Mouse (Mus musculus): ENCODE data around the gene Zc3h6. TPM values are rescaled to one million over a fixed set of nuclear protein-coding genes. Genes with fewer than 3 reads are reported as not detected.

Zc3h6 gene
- polyA plus RNA-seq, 1 experiment from 2014 or later: 0.89 TPM

- Histone ChIP-seq H3K9ac (ENCODE audit: low read depth, low read length) (no peak overlapping the region), H3K9me3 (ENCODE audit: control insufficient read depth, low read length) (no peaks in the 10 kb centered on the region), H3K4me1 (ENCODE audit: control insufficient read depth, insufficient read depth, low read length) (peaks cover 4% of the 10 kb centered on the region; the same call in 1 of the 2 replicates), H3K4me2 (ENCODE audit: low read depth, low read length) (0 out of 2 replicates have a peak overlapping the region, but pooled peaks have one; percentile 2), H3K27ac (ENCODE audit: low read length) (peak overlapping the region; percentile 49), H3K36me3 (ENCODE audit: control insufficient read depth, insufficient read depth, low read length) (no peaks in the 10 kb centered on the region), H3K27me3 (replicated peaks; ENCODE audit: control insufficient read depth, insufficient read depth, low read length) (no peaks in the 10 kb centered on the region), H3K4me3 (ENCODE audit: low read length) (no peak overlapping the region)
- 66% methylated on average over 5 of the region's 5 CpGs for WGBS
- no peak for ATAC-seq
Observed at GRCm38 (mm10) chr2:128965505-128966105, 1.6 kb upstream of the Zc3h6 start.

- no peak overlapping the region for H3K4me2 ChIP-seq (ENCODE audit: low read depth, low read length)
- H3K4me1 ChIP-seq (ENCODE audit: control insufficient read depth, insufficient read depth, low read length): peaks cover 4% of the 10 kb centered on the region; the same call in 1 of the 2 replicates
- H3K27ac ChIP-seq (ENCODE audit: low read length): no peak overlapping the region
- H3K9me3 ChIP-seq (ENCODE audit: control insufficient read depth, low read length): no peaks in the 10 kb centered on the region
- H3K27me3 ChIP-seq (replicated peaks; ENCODE audit: control insufficient read depth, insufficient read depth, low read length): no peaks in the 10 kb centered on the region
- ATAC-seq: no peak
- 15% methylated on average over 6 of the region's 6 CpGs for WGBS
- no peak overlapping the region for H3K4me3 ChIP-seq (ENCODE audit: low read length)
- H3K9ac ChIP-seq (ENCODE audit: low read depth, low read length): no peak overlapping the region
- H3K36me3 ChIP-seq (ENCODE audit: control insufficient read depth, insufficient read depth, low read length): no peaks in the 10 kb centered on the region
Observed at GRCm38 (mm10) chr2:128966236-128966635, 966 bp upstream of the Zc3h6 start.

DNA sequence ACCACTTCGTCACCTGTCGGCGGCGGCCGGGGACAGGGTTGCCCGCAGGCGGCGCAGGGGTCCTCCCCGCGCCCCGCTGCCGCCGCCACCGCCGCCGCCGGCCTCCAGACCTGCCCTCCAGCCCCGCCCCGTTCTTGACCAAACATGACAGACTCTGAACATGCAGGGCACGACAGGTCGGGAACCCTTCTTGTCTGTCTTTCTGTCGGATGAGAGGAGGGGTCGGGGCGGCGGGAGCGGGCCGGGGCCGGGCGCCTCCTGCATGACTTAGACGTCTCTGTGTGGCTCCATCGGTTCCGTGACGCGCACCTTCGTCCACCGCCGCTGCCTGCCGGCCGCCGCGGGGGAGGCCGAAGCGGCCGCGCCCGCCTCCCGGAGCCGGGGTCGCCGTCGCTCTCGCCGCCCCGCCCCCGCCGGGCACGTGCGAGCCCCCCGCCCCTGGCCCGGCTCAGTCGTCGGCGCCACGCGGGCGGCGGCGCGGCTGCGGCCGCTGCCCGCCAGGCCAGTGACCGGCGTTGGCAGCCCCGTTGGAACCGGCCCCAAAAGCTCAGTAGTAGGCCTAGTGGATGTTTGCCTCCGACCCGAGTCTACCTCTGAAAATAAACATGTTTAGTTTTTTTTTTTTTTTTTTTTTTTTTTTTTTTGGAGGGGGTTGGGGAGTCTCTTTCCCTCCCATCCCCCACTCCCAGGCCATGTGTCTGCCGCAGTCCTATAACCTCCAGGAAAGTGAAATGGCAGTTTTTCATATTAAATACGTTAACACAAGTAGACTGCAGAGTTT, 649 bp downstream of the Zc3h6 start, which contains the start of gene Gm10762:
Gene Gm10762 (minus strand): TSS at position 65 of the 781 bp plus-strand sequence.
- Histone ChIP-seq H3K4me3 (ENCODE audit: low read length) (peak within 1 kb of the TSS; percentile 92), H3K27me3 (replicated peaks; ENCODE audit: control insufficient read depth, insufficient read depth, low read length) (no peaks in the 10 kb centered on the region), H3K36me3 (ENCODE audit: control insufficient read depth, insufficient read depth, low read length) (no peaks in the 10 kb centered on the region), H3K4me2 (ENCODE audit: low read depth, low read length) (peak within 1 kb of the TSS; percentile 63), H3K27ac (ENCODE audit: low read length) (peak within 1 kb of the TSS; percentile 100), H3K9ac (ENCODE audit: low read depth, low read length) (peak within 1 kb of the TSS; percentile 100), H3K4me1 (ENCODE audit: control insufficient read depth, insufficient read depth, low read length) (peaks cover 4% of the 10 kb centered on the region; the same call in 1 of the 2 replicates), H3K9me3 (ENCODE audit: control insufficient read depth, low read length) (no peaks in the 10 kb centered on the region)
- ATAC-seq: peak; percentile 88
- WGBS: under 1% methylated on average over 78 of the region's 80 CpGs

DNA sequence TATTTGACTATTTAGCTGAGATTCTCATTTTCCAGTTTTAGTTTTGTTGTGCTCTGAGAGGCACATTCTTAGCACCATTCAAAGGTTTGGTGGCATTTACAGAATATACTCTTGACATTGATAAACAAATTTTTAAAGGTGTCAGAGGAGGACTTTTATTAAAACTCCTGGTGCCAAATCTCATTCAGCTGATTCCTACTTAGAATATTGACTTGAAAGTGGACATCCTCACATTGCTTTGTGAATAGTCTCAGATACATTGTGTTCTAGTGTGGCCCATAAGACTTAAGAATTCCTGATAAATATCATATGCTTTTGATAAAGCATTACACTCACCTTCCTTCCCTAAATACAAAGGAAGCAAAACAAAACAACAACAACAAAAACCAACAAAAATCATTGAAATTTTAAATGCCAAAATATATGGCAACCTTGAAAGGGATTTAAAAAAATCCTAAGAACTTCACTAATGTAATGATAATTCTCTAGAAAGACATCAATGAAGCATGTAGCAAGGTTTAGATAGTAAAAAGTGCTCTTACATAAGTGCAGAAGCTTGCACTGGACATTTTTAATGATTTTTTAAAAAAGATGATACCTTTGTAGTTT, 1.4 kb downstream of the Zc3h6 start:
- peaks cover 4% of the 10 kb centered on the region; the same call in 1 of the 2 replicates for H3K4me1 ChIP-seq (ENCODE audit: control insufficient read depth, insufficient read depth, low read length)
- H3K9me3 ChIP-seq (ENCODE audit: control insufficient read depth, low read length): no peaks in the 10 kb centered on the region
- peak overlapping the region; percentile 100; the same call in 1 of the 2 replicates for H3K9ac ChIP-seq (ENCODE audit: low read depth, low read length)
- no peak overlapping the region for H3K27ac ChIP-seq (ENCODE audit: low read length)
- H3K4me3 ChIP-seq (ENCODE audit: low read length): peak overlapping the region; percentile 92
- H3K4me2 ChIP-seq (ENCODE audit: low read depth, low read length): peak overlapping the region; percentile 52
- ATAC-seq: no peak
- H3K27me3 ChIP-seq (replicated peaks; ENCODE audit: control insufficient read depth, insufficient read depth, low read length): no peaks in the 10 kb centered on the region
- H3K36me3 ChIP-seq (ENCODE audit: control insufficient read depth, insufficient read depth, low read length): no peaks in the 10 kb centered on the region

DNA sequence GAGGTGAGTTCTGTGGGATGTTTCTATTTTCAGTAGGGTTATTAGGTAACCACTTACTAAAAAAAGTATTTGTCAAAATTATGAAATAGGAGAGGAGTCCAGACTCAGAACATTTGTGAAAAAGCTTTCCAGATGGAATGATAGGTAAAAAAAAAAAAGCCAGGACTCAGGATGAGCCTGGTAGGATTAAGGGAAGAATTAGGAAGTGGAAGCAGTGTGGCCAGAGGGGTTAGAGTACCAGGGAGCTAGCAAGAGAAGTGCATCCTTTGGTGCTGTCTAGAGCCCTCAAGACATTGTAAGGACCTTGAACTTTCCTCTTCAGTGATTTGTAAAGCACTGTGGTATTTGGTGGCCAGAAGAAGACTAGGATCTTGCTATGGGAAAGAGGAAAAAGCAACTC, 5.1 kb downstream of the Zc3h6 start:
- Histone ChIP-seq H3K4me3 (ENCODE audit: low read length) (no peak overlapping the region), H3K4me2 (ENCODE audit: low read depth, low read length) (no peak overlapping the region), H3K27me3 (replicated peaks; ENCODE audit: control insufficient read depth, insufficient read depth, low read length) (no peaks in the 10 kb centered on the region), H3K27ac (ENCODE audit: low read length) (no peak overlapping the region), H3K9ac (ENCODE audit: low read depth, low read length) (no peak overlapping the region), H3K9me3 (ENCODE audit: control insufficient read depth, low read length) (no peaks in the 10 kb centered on the region), H3K36me3 (ENCODE audit: control insufficient read depth, insufficient read depth, low read length) (no peaks in the 10 kb centered on the region), H3K4me1 (ENCODE audit: control insufficient read depth, insufficient read depth, low read length) (no peaks in the 10 kb centered on the region)
- ATAC-seq: no peak

GRCm38 (mm10) chr2:128975572-128975971, 8.4 kb downstream of the Zc3h6 start:
- 63% methylated on average over 4 of the region's 4 CpGs for WGBS
- no peaks in the 10 kb centered on the region for H3K36me3 ChIP-seq (ENCODE audit: control insufficient read depth, insufficient read depth, low read length)
- no peak for ATAC-seq
- no peaks in the 10 kb centered on the region for H3K4me1 ChIP-seq (ENCODE audit: control insufficient read depth, insufficient read depth, low read length)
- no peak overlapping the region for H3K27ac ChIP-seq (ENCODE audit: low read length)
- H3K4me3 ChIP-seq (ENCODE audit: low read length): no peak overlapping the region
- H3K9me3 ChIP-seq (ENCODE audit: control insufficient read depth, low read length): no peaks in the 10 kb centered on the region
- H3K27me3 ChIP-seq (replicated peaks; ENCODE audit: control insufficient read depth, insufficient read depth, low read length): no peaks in the 10 kb centered on the region
- no peak overlapping the region for H3K9ac ChIP-seq (ENCODE audit: low read depth, low read length)
- H3K4me2 ChIP-seq (ENCODE audit: low read depth, low read length): no peak overlapping the region

GRCm38 (mm10) chr2:128984746-128985145, 17.5 kb downstream of the Zc3h6 start:
- no peak overlapping the region for H3K9ac ChIP-seq (ENCODE audit: low read depth, low read length)
- 77% methylated on average over 3 of the region's 3 CpGs for WGBS
- no peak for ATAC-seq
- H3K4me3 ChIP-seq (ENCODE audit: low read length): no peak overlapping the region
- no peaks in the 10 kb centered on the region for H3K9me3 ChIP-seq (ENCODE audit: control insufficient read depth, low read length)
- H3K4me2 ChIP-seq (ENCODE audit: low read depth, low read length): no peak overlapping the region
- no peaks in the 10 kb centered on the region for H3K36me3 ChIP-seq (ENCODE audit: control insufficient read depth, insufficient read depth, low read length)
- no peaks in the 10 kb centered on the region for H3K27me3 ChIP-seq (replicated peaks; ENCODE audit: control insufficient read depth, insufficient read depth, low read length)
- no peak overlapping the region for H3K27ac ChIP-seq (ENCODE audit: low read length)
- no peaks in the 10 kb centered on the region for H3K4me1 ChIP-seq (ENCODE audit: control insufficient read depth, insufficient read depth, low read length)

DNA sequence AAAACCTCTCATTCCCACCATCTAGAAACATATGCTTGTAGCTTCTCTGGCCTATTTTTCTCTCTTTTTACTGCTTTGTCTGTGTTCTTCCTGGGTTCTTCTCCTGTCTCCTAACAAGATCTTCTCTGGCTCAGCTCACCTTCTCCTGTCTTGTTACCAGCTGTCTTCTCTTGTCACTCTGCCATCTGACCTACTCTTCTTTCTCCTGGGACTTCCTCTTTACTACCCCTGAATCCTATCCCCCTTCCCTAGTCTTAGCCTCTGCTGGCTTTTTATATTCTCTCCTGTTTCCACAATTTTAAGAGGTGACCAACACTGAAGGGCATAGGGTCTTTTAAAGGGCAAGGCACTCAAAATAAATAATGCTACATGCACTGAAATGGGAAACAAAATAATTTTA, 37.7 kb downstream of the Zc3h6 start:
- Histone ChIP-seq H3K27me3 (replicated peaks; ENCODE audit: control insufficient read depth, insufficient read depth, low read length) (no peaks in the 10 kb centered on the region), H3K27ac (ENCODE audit: low read length) (no peak overlapping the region), H3K4me1 (ENCODE audit: control insufficient read depth, insufficient read depth, low read length) (no peaks in the 10 kb centered on the region), H3K9ac (ENCODE audit: low read depth, low read length) (no peak overlapping the region), H3K4me3 (ENCODE audit: low read length) (no peak overlapping the region), H3K36me3 (ENCODE audit: control insufficient read depth, insufficient read depth, low read length) (no peaks in the 10 kb centered on the region), H3K9me3 (ENCODE audit: control insufficient read depth, low read length) (no peaks in the 10 kb centered on the region), H3K4me2 (ENCODE audit: low read depth, low read length) (no peak overlapping the region)
- no peak for ATAC-seq

DNA sequence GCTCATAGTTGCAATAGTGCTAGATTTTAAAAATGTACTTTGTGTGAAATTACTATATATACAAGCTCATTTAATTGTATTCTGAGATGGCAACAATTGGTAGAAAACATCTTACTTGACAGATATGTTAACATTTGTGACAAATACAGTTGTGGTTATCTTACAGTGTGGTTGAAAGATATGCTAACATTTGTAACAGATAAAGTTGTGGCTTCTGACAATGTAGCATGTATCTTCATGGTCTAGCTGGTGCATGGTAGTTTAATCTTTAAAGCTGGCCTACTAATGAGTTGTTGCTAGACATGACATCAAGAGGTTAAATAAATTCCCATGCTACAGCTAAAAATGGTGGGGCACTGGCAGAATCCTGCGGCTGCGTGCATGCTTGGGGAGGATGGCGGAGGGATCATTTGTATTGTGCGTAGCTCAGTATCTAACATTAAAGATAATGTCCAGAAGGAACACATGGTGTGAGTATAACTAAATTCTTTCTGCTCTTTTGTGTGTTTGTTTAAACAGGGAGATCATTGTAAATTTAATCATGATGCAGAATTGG, 39.1 kb downstream of the Zc3h6 start:
- H3K27me3 ChIP-seq (replicated peaks; ENCODE audit: control insufficient read depth, insufficient read depth, low read length): no peaks in the 10 kb centered on the region
- no peak overlapping the region for H3K4me3 ChIP-seq (ENCODE audit: low read length)
- no peak overlapping the region for H3K27ac ChIP-seq (ENCODE audit: low read length)
- WGBS: 76% methylated on average over 4 of the region's 4 CpGs
- no peak for ATAC-seq
- H3K9ac ChIP-seq (ENCODE audit: low read depth, low read length): no peak overlapping the region
- no peak overlapping the region for H3K4me2 ChIP-seq (ENCODE audit: low read depth, low read length)
- no peaks in the 10 kb centered on the region for H3K9me3 ChIP-seq (ENCODE audit: control insufficient read depth, low read length)
- no peaks in the 10 kb centered on the region for H3K36me3 ChIP-seq (ENCODE audit: control insufficient read depth, insufficient read depth, low read length)
- H3K4me1 ChIP-seq (ENCODE audit: control insufficient read depth, insufficient read depth, low read length): no peaks in the 10 kb centered on the region

Measured in intestine, embryonic 16.5 days (tissue).